Mouse (Mus musculus) kidney, adult 8-10 months (tissue): ENCODE measurements around the gene Atl2.

Experiments used
- DNase-seq, 2 experiments: peaks; one replicate each; pipeline ENCODE4 v3.0.0; 2022

The Atl2 gene

DNA sequence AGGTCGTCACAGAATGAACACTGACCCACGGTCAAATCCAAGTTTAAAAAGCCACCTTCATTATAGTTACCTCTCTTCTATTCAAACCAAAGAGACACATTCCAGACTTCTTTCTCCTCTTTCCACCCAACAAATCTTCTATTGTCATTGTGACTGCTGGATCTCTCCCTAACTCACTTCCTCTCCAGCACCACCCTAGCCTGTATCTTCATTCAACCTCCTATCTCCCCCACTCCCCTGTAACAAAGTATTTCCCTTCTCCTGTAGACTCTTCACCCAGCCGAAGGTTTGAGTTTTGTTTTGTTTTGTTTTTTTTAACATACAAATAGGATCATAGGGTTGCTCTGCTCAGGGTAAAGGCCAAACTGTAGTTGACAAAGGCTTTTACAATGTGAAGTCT, 1.7 kb upstream of the Atl2 start:
- DNase-seq, result no peak

DNA sequence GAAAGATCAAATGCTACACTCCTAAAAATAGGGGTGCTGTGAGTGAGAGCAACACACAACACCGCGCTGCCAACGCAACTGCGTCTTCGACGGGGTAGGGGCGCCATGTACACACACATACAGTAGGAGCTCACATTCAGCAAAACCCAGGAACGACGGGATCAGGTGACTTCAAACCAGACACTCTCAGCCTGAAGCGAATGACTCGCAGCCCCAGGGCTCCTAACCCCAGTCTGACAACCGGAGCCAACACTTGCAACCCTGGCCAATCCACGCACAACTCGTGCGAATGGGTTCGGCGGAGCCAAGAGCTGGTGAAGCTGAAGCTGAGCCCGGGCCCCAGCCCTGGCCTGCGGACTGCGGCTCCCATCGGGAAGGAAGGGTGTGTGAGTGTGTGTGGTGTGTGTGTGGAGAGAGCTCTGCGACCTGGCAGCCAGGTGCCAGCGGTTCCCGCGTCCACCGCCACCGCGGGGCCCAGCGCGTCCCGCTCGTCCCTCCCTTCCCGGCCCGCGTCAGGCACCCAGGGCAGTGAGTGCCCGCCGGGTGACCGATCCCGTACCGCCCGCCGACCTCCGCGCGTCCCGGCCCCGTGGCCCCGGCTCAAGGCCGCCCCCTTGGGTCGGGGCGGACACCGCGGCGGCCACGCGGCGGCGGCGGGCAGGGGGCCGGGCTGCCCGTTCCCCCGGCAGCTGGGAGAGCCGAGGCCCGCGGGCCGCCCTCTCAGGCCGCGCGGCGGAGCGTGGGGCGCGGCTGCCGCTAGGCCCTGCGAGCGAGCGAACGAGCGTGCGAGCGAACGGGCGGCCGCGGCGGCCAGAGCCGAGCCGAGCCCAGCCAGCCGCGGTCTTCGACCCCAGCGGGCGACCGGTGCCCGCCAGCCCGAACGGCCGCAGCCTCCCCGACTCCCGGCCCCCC, 696 bp downstream of the Atl2 start:
- peak; percentile 41 to 57 for DNase-seq

DNA sequence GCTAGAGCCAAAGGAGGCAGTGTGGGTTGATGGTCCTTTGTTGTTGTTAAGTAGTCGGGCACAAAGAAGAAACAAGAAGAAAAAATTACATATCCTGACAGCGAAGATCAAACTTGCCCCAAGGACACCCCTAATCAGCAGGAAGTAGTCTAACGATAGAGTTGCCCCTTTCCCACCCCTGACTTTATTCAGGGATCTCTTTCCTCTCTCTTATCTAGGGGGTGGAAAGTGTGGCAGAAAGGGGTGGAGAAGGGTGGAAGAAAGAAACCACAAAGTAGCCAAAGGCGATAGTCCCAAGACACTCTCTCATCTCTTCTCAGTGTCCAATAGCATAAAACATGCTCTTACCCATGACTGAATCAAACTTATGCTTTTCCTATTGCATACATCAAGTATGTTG, 1.9 kb downstream of the Atl2 start:
- DNase-seq, result no peak

DNA sequence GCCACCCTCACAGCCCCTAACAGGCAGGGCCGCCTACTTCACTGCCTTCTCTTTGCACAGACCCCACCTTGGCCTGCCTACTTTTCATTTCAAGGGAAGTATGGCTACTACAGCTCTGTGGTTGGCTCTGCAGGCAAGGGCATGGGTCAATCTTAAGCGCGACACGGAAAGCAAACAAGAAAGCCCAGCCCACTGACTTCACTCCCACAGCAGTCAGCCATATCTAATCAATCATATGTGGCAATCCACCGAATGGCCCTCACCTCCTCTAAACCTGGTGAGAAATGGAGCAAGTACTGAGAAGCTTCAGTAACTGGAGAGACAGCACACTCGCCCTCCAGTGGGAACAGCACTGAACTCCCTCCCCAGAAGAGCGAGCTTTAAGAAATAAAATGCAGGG, 4.0 kb downstream of the Atl2 start:
- no peak for DNase-seq

DNA sequence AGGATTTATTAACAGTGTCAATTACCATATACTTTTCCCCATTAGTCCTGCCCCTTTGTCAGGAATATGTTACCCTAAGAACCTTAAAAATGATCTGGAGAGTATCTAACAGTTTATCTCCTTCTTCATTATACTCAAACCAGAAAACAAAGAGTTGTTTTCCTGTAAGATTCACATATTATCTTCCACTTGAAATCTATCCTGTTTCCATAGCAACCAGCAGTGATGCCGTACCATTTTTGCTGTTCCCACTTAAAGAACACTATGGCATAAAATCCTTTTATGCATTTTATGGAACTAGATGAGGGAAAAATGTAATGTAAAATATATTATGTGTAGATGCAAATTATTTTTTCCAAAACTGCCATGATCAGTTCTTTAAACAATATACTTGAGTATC, 8.0 kb downstream of the Atl2 start:
- no peak for DNase-seq

DNA sequence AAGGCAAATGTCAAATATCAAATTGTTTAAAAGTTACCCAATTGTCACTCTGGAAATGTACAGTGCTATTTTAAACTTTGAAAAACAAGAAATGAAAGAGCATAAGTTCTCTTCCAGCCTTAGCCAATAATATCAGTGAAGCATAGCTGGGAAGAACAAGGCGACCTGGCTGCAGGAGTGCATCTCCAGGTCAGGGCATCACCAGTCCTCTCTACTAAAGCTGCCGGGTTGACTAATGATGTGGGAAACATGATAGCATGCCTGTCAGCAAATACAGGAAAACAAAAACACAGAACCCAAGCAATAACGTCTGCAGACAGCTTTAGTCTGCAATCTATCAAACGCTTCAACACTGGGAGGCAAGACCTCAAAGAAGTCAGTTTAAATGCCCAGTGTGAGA, 12.7 kb downstream of the Atl2 start:
- DNase-seq, result no peak

DNA sequence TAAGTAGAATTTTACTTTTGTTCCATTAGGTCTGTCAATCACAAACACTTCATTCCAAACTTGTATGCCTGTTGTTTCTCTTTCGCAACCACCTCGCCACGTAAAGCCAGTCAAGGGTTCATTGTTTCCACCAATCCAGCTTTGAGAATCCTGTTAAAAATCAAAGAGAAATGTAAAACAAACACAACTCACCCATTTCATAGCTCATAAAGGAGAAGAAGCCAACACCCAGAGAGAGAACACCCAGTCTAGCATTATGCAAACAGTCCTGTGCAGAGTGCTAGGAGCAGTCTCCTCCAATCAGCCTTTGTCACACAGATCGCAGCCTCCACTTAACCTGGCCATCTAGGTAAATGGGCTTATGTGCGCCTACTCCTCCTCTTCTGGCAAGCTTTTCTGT, 30.9 kb downstream of the Atl2 start:
- no peak for DNase-seq

DNA sequence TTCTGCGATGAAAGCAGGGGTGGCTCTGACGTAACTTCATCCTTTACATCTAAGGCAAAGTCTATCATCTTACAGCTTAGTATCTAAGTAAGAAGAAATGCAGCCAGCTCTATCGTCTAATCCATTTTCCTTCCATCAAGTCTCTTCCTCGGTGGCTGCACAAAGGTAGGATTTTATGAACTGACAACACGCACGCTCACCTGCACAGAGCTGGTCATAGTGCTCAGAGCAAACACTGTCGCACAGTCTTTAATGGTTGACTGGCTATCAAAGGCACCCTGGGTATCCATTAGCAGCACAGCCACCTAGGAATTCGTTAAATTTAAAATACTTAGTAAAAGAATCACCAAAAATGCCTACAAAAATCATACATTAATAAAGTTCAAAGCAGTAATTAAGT, 31.4 kb downstream of the Atl2 start:
- DNase-seq, result no peak

DNA sequence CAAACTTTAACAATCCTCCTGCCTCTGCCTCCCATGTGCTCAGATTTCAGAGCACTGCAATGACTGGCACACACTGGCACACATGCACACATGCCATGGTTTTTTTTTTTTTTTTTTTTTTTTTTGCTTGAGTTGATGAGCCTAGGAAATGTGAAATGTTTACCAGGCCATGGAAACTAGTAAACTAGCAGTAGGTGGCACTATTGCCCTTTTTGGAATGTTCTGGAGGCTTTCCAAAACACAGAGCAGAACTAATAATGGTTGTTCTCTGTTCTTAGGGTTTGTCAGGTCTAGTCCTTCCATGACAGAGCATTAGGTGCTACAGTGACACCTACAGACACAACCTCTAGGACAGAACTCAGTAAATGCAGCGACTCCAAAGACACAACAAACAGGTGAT, 33.9 kb downstream of the Atl2 start:
- DNase-seq, result peak; percentile 45 to 61

DNA sequence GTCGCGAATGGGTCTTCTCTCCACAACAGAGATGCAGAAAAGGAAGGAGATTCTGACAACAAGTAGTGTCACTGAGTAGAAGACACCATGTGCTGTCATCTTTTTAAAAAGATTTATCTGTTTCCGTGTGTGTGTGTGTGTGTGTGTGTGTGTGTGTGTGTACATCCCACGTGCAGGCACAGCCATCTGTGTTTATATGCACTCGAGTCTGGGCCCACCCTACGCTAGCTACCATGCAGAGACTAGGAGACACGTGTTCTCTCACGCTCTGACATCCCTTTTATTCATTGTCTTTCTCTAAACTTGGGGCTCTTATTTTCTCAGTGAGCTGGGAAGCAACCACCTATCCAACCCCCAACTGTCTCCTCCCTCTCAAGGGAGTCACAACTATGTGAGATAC, 40.4 kb downstream of the Atl2 start:
- DNase-seq, result no peak

DNA sequence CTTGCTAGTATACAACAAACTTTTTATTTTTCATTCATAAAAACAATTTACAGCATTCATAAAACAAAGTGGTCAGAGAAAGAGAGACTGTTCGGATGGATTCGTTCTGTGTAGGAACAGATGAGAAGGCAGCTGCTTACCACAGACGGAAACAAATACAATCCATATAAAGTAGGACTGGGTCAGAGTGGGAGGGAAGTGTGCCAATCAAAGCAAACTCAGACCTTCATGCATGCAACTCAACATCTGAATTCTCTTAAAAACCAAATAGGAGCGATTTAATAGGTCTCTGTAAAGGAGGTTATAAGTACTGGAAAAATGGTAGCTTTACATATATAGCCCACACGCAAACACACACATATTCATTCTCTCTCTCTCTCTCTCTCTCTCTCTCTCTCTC, 47.5 kb downstream of the Atl2 start:
- DNase-seq, result no peak

DNA sequence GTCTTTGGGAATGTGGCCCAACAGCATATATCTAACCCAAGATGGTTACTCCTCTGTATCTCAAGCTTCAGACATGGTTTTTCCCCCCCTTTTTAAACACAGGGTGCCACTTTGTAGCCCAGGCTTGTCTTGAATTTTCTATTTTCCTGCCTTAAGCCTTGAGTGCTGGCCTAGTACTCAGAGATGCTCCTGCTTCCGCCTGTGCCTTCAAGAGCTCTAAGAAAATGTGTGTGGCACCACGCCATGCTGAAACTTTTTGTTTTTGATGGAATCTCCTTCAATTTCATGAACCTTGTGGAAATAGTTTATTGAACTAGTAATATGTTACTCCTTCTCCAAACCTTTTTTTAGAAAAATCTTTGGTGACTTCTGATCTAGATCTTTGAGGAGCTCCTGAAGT, 49.7 kb downstream of the Atl2 start:
- DNase-seq, result no peak

DNA sequence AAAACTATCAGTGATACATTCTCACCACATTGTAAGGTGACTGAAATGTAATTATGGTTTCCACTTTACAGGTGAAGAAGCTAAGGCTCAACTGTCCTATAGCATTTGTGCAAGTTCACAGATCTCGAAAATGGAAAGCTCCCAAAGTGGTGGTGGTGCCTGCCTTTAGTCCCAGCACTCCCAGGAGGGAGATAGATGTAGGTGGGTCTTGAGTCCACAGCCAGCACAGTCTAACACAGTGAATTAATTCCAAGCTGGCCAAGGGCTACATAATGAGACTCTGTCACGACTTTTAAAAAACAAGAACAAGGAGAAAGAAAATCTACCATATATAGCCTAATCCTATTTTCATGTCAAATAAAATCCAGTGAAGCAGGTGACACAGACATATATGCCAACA, 50.2 kb downstream of the Atl2 start:
- no peak for DNase-seq

DNA sequence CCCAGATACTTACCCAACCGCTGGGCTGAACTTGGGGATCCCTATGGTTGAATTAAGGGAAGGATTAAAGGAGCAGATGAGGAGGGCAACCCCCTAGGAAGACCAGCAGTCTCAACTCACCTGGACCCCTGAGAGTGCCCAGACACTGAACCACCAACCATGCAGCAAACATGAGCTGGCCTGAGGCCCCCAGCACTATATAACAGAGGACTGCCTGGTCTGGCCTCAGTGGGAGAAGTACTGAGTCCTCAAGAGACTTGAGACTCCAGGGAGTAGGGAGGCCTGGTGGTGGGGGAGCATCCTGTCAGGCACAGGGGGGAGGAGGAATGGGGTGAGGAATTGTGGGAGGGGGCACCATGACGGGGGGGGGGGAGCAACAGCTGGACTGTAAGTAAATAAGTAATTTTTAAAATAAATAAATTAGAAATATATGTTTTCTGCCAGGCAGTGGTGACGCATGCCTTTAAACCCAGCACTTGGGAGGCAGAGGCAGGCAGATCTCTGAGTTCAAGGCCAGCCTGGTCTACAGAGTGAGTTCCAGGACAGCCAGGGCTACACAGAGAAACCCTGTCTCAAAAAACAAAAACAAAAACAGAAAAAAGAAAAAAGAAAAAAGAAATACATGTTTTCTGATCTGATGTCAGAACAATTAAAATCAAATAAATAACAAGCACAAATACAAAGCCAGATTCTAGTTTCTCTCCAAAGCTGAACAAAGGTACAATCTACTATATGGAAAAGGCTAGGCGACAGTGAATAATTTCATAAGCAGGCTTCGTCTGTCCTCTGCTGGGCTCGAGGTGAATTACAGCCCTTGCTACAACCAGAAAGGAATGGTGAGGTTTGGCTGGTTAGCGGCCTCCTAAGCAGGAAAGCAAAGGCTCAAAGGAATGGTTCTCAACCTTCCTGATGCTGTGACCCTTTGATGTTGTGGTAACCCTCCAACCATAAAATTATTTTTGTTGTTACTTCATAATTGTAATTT, 55.4 kb downstream of the Atl2 start:
- DNase-seq, result peak; percentile 47 to 81

DNA sequence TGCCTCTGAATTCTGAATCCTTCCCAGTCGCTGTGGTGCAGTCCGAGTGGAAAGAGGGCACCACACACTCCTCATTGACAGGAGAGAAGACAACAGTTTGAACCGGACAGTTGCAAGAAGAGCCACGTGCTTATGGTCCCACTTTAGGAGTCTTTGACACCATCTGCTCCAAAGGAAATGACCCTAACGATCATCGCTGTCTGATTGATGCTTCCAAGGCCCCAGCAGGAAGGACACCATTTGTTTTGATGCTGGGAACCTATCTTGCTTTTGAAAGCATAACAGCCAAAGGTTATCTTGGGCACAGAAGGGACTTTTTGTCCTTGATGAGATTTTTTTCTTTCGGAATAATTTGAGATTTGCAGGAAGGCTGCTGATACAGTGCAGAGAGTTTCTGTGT, 58.9 kb downstream of the Atl2 start:
- DNase-seq, result peak in 1 of 2 experiments; percentile 49

DNA sequence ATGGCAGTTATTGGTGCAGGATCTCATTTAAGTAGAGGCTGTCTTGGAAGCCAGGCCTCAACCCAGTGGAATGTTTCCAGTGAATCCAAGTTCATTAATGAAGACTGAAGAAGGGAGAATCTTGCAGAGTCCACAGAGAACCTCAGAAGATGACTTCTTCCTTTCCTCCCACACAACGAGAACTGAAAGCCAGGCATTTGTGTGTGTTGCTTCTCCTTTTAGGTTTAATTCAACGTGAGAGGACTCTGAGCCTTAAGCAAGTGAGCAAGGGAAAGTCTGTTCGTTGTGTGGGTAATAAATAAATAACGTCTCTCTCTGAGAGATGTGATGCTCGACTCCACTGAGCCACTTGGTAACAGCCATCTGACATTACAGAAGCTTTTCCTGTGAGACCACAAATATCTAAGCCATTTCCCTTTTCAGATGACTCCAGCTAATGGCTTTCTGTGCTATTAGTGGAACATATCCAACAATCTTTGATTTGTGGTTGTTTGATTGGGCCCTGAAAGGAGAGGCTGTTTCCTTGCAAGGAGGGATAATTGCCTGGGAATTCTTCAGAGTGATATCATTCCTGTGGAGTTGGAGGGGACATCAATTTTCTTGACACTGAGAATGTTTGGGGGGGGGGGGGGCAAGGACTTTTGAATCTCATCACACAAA, 60.1 kb downstream of the Atl2 start:
- peak in 1 of 2 experiments; percentile 69 for DNase-seq

DNA sequence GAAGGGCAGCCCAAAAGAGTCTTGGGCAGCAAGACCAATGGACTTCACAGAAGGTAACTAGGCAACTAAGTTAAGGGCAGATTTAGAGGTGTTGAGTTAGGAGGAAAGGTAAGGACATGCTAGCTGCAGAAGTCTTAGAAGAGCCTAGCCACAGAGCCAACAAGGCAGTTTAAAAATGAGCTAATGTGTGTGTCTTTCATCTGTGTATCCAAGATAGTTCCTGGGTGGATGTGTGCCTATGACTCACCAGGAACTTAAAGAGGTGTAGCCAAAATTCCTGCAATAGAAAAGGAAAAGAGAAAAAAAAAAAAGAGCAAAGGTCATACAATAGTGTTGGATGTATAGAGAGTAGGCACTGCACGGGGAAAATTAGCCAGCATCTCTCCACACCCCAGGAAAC, 63.6 kb downstream of the Atl2 start:
- DNase-seq, result no peak

DNA sequence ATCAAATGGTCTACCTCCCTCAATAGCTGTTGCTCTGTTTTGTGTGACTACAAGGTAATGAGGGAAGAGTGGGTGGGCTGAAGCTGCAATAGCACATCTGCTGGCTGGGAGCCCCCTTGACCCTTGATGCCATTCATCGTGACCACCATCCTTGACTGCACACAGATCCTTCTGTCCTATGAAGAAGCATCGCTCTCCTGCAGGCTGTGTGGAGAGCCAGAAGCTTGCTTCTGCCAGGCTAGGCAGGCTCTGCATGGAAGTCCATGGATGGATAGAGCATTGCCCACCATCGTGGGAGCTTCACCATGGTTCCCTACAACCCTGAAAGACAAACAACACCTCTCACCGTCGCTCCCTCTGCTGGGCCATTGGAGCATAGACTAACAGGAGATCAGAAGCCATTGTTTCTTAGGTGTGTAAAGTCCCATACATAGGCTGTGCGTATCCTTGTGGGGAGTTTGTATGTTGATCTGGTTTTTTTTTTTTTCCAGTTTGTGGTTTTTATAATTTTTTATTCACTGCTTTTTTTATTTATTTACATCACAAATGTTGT, 69.4 kb downstream of the Atl2 start:
- no peak for DNase-seq

DNA sequence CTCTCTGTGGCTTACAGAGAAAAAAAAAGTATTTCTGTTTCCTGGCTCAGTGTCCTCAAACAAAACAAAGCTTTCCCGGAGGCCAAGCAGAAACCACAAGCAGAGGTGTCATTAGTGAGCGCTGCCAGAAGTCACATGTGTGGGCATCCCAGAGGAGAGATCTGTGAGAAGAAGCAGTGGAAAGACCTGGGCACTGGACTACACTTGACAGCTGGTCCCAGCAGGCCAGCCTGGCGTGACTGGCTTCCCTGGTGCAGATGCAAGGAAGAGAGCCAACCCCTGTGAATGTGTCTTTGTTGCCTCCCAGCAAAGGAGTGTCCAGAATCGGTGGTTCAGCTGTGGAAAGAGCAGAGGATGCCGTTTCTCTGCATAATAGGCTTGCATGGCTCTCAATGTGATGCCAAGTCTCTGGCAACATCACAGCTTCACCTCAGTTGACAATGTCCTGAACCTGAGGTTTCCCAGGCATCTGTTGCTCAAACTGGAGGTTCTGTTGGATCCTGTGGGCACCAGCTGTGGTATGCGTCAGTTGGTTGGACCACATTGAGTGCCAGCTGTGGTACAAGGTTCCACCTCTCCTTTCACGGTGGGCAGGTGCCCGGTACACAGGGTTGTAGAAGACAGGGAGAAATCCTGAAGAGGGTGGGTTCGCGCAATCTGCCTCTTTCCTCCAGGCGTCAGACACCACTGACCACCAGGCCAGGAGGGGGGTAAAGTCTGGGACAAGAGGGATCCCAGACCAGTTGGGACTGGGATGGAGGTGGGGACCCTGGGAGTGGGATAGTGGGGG, 70.5 kb downstream of the Atl2 start:
- DNase-seq, result no peak

DNA sequence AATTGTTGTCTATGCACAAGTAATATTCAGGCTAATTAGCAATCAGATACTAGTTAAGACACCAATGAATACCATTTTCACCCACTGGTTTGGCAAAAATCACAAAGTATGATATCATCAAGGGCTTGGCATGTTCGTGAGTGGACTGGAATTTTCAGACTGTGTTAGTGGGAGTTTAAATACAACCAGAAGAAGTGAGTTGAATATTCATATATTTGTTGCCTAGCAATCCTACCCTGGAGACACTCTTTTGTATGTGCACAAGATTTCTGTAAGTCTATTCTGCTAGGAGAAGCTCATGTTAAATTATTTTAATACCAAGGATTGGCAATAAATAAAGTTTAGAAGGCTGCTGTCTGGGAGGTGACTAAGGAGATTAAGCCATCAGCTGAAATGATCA, 71.5 kb downstream of the Atl2 start:
- DNase-seq, result no peak

DNA sequence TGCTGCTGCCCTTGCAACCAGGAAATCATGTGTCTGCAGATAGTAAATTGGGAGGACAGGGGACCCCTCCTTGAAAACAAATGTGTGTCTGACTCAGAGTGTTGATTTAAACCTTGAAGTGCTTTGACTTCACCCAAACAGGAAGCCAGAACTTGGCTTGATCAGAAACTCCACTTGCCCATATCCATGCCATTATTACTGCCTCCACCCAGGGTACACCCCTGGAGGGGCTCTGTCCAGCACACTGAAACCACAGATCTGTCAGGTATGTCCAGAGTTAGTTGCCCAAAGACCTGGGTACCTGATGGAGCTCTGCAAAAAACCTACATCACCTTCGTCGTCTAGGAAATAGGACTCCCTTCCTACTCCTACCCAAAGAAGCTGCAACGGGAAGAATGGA, 77.0 kb downstream of the Atl2 start:
- DNase-seq, result peak in 1 of 2 experiments; percentile 15

DNA sequence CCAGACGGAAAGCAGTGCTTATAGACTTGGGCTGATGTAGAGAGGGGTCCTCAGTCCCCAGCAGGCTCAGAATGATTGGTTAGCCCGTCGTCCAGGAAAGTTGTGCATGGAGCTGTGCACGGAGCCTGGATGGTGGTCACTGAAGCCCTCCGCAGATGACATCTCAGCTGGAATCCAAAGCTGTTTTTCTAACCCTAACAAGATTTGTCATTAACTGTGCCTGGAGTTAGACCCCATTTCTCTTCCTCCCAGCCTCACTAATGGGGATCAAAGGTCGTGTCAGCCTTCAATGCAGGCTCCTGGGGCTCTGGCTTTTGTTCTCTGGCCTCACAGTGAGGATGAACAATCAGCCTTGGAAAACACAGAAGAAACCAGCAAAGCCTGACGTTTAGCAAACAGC, 77.9 kb downstream of the Atl2 start:
- peak; percentile 54 to 67 for DNase-seq
